Mouse (Mus musculus) T-helper 2 cell (primary cell): ENCODE results near the gene Bdh1.
"Not testable (repeated sequence)": the region's sequence is repeated elsewhere in the genome, so short reads cannot be mapped to it uniquely, and the experiment has no call there.

ENCODE experiments used
- in situ Hi-C: fragments of 300-600 bp; cut with MboI, MseI; formaldehyde crosslinking; loops from one replicate; pipeline ENCODE4 v1.15.1; 2025; ENCODE audit warnings: high pct_unique_total_duplicates

Bdh1 gene

DNA sequence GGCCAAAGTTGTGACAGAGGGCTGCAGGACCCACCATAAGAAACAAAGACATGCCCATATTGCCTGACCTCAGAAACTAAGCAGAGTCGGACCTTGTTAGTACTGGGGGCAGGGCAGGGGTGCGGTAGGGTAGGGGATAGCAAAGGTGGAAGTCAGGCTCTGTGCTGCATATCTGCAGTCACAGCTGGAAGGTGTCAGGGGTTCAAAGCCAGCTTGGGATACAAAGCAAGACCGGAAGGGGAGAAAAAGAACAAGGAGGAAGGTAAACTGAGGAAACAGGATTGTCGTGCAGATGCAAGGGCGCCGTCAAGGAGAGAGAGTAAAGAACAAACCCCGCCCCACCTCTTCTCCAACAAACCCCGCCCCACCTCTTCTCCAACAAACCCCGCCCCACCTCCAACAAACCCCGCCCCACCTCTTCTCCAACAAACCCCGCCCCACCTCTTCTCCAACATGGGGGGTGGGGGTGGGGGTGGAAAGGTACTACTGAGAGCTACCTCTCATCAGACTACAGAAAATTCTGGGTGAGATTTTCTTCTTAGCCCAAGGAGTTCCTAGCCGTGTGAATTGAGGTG lies 40.1 kb downstream of the Bdh1 start:
- in situ Hi-C loops = no loop called here

DNA sequence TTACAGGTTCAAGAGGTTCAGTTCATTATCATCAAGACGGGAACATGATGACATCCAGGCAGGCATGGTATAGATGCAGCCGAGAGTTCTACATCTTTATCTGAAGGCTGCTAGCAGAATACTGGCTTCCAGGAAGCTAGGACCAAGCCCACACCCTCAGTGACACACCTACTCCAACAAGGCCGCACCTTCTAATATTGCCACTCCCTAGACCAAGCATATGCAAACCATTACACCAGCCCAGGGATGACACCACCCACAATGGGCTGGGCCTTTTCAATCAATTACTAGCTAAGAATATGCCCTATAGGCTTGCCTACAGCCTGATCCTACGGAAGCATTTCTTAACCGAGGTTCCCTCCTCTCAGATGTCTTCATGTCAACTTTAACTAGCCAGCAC lies 42.9 kb downstream of the Bdh1 start:
- in situ Hi-C loops = no loop called here

DNA sequence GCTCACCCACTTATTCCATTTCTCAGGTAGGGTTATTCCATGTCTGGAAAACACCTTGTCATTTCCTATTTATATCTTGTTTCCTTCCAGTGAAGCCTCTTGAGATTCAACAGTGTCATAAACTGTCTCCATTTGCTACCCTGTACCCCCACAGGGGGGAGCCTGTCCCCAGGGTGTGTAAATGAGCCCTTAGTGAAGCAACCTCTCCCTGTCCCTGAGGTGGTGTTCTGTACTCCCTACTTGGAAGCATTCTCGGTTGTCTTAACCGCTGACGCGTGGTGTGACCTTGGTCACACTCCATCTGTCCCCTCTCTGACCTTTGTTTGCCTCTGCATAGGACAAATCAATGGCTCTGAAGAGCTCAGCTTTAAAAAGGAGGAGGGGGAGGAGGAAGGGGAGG lies 43.5 kb downstream of the Bdh1 start:
- in situ Hi-C loops = no loop called here

DNA sequence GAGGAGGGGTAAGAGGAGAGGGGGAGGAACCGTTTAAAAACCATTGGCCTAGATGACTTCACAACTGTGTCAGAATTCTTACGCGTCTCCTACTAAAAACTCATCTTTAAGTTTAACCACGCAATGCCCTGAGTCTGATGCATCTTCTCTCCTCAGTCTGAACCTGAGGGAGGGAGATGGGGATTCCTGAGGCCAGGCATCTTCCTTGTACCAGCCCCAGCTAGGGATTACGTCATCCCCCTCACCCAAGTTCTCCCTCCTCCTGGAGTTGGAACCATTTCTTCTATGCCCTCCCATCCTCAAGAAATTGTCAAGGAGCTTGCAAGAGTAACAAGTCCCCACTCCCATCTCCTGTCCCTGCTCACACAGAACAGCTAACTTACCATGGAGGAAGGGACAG lies 44.0 kb downstream of the Bdh1 start:
- in situ Hi-C loops = no loop called here

DNA sequence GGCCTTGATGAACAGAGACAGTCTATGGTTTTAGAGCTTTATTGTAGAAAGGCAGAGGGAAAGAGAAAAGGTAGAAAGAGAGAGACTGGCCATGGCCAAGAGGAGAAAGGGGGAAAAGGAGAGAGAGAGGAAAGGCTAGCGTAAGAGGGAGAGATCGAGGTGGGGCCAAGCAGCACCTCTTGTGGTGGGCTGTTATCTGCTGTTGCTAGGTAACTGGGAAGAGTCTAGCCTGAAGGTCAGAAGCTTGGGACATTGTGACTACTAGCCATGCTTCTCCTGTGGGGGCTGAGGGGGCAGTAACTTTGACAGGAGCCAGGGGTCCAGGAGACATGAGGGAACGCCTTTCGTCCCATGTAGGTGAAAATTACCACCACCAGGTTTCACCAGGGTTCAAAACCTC lies 48.7 kb downstream of the Bdh1 start:
- in situ Hi-C loops = not testable (repeated sequence)

DNA sequence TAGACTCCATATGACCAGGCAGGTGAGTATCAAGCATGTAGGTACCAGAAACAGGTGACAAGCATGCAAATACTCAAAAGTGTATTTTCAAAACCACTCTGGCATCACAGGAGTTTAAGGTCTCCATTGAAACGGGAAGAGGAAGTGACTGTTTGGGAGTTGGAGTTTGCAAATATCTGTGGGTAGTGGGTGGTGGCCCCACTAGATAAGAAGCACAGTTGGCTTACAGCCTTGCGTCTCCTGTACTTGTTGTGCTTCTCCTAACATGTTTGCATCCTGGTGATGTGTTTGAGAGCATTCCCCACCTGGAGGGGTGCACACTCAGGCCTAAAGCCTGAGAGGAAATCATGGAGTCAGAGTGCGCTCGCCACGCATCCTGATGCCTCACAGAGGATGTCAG lies 49.9 kb downstream of the Bdh1 start:
- in situ Hi-C loops = no loop called here

DNA sequence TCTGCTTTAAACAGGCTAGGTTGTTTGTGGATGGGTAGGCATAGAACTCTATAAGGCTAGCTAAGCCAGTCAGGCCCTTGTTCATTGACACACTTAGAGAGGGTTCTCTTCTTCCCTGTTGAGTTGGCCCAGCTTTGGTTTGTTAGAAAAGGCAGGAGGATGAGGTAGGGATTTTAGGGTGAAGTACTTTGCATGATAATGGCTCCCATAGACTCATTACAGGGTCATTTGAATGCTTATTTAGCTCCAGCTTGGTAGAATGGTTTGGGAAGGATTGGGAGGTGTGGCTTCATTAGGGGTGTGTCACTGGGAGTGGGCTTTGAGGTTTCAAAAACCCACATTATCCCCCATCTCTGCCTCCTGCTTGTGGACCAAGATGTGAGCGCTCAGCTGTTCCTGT lies 51.1 kb downstream of the Bdh1 start:
- in situ Hi-C loops = no loop called here

DNA sequence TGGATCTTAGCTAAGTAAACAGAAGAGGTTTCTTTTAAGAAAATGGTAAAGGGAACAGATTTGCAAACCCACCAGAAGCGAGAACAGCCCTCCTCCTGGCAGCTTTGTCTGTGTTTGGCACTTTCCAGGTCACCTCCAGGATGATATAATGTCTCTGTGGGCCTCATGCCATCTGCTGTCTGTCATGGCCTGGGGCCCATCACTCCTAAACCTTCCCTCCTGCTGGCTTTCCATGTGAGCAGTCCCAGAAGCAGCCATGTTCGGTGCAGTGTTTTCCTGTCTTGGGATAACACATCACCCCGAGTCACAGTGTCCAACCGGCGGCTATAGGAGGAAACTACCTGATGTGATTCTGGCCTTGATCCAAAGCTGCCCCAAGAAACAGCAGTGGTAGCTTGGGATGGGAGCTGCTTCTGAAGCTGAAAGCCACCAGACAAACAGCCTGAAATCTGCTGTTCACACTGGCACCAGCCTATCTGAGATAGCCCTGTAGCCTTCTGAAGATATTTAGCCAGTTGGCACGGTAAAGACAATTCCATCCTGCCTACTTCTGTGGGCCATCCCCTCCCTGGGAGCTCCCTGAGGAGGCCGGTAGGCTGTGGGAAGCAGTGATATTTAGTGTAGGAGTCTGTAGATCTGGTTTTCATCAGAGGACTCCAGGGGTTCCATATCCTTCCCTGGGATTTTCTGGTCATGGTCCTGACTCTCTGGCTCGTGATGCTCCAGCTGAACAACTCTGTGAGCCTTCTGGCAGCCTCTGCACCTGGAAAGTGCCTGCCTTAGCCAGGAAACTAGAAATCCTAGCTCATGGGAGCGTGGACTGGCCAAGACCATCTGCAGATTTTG lies 53.3 kb downstream of the Bdh1 start:
- in situ Hi-C loops = no loop called here

DNA sequence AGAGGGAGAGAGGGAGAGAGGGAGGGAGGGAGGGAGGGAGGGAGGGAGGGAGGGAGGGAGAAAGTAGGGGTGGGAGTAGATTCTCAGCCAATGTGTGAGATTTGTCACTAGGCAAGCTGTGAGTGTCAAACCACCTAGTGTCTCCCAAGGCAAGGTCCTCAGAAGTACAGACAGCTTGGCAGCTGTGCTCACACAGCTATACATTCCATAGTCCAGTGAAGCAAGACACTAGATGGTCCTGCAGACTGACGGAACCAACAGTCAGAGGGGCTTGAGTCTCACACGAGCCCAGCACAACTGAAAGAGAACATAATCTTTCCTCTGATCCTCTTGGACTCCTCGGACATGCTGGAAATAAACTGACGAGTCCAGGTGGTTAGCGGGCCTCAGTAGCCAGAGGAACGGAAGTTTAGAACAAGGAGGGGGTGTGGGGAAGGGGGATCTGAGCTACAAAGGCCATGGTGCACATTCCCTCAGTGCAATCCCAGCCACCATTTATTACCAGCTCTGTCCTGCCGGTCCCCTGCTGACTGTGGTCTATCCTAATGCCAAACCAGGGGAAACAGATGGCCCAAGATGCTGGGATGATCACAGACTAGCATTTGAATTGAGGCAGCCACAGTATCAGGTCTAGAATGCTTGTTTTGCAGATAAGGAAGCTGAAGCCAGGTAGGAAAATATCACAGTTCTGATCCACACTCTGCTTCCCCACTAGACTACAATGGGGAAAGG lies 55.0 kb downstream of the Bdh1 start:
- in situ Hi-C loops = no loop called here

DNA sequence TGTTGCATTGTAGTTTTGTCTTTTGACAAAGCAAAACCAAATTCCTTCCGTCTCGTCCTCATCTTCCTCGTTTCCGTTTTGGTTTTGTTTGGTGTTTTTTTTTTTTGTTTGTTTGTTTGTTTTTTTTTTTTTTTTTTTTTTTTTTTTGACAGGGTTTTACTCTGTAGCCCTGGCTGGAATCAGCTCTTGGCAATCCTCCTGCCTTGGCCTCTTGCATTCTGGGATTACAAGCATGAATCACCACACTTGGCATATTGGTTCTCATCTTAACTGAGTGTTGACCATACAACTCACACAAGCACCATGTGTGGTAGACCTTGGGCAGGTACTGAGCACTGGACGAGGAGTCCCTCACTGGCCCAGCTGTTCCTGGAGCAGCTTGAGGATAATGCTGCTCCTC lies 63.3 kb downstream of the Bdh1 start:
- in situ Hi-C loops = no loop called here

DNA sequence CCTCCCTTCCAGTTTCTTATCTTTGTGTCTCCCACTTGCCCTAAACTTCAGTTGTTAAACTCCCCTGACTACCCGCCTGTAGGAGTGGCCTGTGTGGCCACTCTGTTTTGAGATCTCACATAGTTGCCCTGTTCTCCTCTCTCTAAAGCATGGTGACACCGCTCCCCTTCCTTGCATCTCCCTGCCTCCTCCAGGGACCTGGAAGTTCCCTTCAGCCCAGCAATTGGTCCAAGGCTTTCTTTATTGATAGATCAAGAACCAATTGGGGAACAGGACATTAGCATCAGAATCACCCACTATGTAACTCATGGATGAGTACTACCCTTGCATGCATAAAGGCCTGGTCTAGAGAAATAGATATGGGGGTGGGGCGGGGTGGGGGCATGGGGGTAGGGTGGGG lies 65.2 kb downstream of the Bdh1 start:
- in situ Hi-C loops = no loop called here

DNA sequence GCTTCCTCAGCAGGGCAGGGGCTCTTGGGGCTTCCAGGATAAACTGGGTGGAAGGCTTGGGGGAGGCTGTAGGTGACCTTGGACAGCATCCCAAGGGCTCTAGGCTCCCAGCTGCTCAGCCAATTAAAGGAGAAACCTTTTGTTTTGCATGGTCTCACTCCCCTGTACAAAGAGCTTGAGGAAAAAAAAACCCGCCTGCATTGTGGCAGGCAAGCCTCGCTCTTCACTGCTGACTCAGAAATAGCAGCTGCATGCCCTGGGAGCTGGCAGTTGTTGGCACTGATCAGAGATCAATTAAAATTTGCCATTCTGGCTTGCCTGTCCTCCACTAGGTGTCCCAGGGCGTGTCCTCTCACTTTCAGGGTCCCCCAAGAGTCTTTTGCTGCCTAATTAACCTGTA lies 67.0 kb downstream of the Bdh1 start:
- in situ Hi-C loops = no loop called here

DNA sequence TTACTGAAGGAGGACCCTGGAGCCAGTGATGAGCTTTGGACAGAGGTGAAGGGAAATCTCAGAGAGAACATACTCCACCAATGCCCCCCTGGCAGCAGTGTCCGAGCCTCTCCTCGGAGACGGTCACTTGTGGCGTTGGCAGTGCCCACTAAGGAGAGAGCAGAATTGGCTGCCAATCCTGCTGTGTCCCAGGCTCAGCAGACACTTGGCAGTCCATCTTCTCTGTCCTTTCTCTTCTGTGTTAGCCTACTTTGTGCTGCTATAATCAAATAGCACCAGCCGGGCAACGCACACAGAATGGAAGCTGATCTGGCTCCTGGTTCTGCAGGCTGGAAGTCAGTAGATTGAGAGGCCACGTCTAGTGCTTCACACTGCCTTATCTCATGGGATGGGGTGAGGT lies 68.9 kb downstream of the Bdh1 start:
- in situ Hi-C loops = no loop called here

DNA sequence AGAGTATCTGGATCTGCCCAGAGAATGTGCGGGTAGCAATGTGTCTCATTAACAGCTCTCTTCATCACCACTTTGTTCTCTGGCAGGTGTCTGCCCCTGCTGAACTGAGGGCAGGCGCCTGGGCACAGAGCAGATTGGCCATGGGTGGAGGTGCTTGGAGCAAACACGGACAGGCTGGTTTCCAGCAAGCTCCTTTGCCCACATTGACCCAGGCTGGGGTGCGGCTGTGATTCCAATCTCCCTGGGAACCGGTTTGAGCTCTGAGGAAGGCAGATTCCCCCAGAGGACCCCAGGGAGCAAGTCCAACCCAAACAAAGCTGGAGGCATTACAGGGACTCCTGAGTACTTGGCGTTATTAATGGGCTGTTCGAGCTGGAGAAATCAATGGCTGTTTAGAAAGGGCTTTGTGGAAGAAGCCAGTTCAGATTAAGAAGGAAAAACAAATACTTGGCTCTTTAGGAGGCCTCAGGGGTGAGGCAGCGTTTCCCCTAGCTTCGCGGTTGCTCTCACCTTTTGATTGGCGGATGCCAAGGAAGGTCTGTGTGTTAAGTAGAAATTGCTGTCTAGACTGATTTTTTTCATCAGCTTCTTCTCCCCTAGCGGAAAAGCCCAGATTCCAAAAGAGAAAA lies 71.0 kb downstream of the Bdh1 start:
- in situ Hi-C loops = no loop called here

DNA sequence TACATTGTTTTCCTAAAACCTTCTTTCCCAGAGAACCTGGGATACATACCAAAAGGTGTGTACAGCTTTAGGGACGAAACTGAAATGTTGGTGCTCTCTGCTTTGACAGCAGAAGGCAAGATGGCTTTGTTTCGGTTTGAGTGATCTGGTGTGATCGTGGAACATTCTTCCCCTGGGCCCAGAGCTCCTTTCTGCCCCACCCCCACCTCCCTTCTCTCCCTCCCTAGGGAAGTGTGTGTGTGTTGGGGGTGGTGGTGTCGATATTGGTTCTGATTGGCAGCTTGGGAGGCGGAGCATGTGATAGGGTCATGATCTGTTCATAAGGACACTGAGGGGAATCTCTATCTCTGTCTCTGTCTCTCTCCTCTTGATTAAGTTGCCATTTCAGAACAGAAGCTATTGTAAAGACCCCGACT lies 71.5 kb downstream of the Bdh1 start:
- in situ Hi-C loops = no loop called here

DNA sequence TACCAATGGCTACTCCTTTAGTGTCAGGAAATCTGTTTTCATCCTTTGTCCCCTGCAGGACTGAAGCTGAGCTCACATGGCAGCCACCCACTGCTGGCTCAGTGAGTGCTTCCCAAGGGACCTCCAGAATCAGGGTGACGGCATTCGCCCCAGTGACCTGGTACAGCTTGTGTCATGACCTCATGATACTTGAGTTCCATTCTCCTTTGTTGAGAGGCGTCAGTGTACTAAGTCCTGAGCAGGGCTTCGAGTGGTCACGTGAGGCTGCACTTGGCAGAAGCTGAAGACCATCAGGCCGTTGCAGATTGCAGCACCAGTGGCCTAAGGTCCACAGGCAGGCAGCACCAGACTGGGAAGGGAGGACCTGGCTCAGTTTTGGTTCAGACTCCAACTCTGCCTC lies 71.9 kb downstream of the Bdh1 start:
- in situ Hi-C loops = no loop called here

DNA sequence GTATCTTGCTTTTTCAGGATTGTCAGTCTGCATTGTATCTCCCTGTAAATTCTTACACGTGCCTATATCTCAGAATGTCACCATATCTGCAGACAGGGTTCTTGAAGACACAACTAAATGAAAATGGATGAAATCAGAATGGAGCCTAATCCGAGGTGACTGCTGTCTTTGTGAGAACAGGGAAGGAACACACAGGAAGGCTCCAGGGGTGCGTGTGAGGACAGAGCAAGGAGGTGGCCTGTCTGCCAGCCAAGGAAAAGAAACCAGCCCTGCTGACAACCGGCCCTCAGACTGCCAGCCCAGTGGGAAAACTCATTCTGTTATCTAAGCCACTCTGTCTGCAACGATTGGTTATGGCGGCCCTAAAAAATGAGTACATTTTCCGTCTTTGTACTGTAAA lies 73.3 kb downstream of the Bdh1 start:
- in situ Hi-C loops = no loop called here

DNA sequence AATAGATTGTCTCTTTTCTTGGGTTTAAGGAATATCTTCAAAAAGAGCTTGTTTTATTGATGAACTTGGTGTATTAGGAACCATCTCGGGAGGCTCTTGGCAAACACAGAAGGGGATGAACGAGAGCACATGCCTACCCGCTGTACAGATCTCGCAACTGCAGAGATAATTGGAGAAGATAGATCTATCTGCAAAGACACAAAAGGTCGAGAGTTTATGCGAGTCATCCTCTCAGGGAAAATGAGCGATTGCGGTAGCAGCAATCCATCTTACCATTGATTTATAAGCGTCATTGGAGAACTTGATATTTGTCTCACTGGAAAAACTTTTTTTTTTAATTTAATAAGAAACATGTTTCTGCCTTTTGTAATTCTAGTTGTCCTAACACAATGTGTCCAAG lies 73.7 kb downstream of the Bdh1 start:
- in situ Hi-C loops = no loop called here

DNA sequence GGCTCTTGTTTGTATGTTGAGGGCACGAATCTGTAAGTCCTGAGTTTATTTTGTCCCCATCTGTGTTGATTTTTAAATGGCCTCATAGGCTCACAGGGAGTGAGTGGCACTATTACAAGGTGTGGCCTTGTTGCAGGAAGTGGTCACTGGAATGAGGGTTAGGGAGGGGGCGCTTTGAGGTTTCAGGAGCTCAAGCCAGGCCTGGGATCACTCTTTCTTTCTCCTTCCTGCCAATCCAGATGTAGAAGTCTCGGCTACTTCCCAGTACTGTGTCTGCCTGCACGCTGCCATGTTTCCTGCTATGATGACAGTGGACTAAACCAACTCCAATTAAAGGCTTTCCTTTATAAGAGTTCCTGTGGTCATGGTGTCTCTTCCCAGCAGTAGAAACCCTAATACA lies 76.3 kb downstream of the Bdh1 start:
- in situ Hi-C loops = no loop called here

DNA sequence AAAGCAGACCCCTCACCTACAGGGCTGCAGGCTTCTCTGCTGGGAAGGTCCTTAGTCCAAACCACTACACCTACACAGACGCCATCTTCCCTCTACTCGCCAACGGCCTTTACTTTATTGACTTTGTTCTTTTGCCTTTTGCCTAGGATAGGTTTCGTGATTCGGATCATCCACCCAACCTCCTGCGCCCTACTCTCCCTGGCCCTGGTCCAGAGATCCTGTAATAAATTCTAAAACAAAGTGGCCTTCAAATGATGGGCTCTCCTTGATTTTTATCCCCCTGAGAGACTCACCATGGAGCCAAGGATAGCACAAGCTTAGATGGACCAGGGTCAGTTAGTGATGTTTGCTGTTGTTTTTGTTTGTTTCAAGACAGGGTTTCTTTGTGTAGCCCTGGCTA lies 76.9 kb downstream of the Bdh1 start:
- in situ Hi-C loops = no loop called here

DNA sequence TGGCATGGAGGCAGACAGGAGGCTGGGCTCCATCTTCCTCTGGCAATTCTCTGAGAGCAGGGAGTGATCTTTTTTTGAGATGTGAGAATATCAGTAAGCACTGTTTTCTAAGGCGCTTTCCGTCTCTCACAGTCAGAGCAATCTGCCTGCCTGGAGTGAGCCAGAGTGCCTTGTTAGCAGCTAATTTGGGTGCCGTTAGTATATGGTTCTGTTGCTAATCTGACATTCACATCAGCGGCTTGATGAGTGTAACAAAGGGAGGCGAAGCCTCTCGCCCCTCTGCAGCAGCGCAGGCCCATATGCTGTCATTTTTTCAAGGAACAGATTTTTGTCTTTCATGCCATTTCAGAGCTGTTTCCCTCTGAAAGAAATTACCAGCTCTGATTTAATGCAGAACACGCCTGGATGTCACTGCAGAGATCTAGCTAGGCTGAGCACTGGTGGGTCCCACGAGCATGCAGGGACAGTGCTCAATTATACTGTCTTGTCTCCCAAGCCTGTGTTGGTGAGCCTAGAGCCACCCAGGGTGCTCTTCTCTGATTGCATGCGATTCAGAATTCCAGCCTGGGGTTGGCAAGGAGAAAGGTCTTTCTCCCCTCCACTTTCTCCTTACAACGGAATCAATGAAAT lies 77.7 kb downstream of the Bdh1 start:
- in situ Hi-C loops = no loop called here

DNA sequence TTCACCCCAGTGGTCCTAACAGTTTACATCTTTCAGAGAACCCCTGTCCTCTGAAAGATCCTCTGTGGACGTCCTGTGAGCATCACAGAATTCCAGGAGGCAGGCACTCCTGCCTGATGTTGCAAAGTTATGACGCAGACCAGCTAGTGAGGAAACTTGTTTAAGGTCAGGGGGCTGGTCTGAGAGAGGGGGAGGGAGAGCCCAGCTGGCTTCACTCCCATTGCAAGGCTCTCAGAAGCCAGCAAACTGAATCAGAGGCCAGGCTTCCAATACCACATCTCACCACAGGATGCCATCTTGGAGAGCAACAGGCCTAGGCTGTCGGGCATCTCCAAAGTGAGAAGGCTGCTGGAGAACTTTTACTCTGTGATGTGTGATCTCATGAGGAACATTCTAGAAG lies 78.5 kb downstream of the Bdh1 start:
- in situ Hi-C loops = no loop called here
